In the genomic region with DNA sequence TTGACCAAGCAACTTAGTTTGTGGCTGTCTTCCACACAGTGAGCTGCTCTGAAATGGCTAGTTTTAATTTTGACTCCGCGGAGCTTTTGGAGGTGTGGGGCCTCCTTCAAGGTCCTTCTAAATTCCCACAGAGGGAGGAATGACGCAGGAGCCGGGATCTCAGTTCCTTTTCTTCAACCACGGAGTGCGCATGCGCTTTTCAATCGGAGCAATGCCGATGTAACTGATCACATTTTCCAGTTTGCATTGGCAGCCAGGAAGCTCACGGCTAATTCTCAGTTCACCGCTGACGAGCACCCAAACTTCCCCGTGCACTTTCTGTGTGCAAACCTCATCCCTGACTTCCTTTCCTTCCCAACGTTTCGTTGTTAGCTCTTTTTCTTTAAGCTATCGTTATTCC, we compare ENCODE assay signal across 1 mouse cellular context.
A peak's percentile ranks its signal among the peaks of the same experiment; 100 is the strongest.
TF ChIP-seq lines count a peak whose summit lies in the region.

No protein-coding gene starts in this region.

TF ChIP-seq in CH12.LX, 34 proteins besides CTCF, POLR2A, EP300 and RAD21 (continued from another document):
- no peak for TF ChIP-seq POLR2AphosphoS2 (IDR thresholded peaks at IDR 0.05; ENCODE audit: low read depth, low read length)
- no peak for TF ChIP-seq MXI1 (IDR thresholded peaks at IDR 0.05; ENCODE audit: low read depth, low read length)
- TF ChIP-seq MAZ (IDR thresholded peaks at IDR 0.05; ENCODE audit: low read depth, low read length), result no peak
- no peak for TF ChIP-seq SMC3 (IDR thresholded peaks at IDR 0.05; ENCODE audit: low read depth, low read length)
- TF ChIP-seq NRF1 (IDR thresholded peaks at IDR 0.05; ENCODE audit: low read depth, low read length), result peak; percentile 70
- no peak for TF ChIP-seq CHD1 (IDR thresholded peaks at IDR 0.05; ENCODE audit: low read depth, low read length)
